Mouse (Mus musculus): ENCODE measurements at regions not wholly inside any gene's neighbourhood (a gene's known extent, or its start where the extent isn't known, plus 50 kb on each side); places are given as distances from the start of the nearest gene placed in this dataset. TPM values are rescaled to one million over a fixed set of nuclear protein-coding genes. Genes with fewer than 3 reads are reported as not detected.
A peak's percentile ranks its signal among the peaks of the same experiment; 100 is the strongest.

DNA sequence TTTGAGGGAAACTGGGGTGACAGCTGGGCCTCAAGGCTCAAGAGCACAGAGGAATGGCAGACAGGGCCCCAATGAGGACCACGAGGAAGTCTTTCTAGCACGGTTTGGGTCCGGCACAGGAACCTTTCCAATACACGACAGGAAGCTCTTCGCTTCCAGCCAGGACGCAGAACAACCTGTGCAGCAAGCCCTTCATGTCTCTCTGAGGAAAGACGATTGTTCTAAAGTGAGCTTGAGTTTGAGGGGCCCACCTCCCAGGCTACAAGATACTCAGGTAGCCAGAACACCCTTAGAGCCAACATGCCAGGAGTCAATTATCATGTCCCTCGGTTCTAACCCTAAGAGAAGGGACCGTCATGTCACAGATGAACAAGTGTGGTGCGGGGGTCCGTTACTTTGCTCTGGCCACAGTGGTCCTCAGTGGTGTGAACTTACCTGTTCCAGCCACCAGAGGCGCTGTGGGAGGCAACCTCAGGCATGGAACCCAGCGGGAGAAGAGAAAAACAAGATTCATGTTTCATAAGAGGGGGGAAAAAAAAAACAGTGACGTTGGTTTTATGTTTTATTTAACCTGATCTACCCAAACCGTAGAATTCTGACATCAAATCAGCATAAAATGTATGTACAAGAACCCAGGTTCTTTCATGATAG is 51.6 kb upstream of the Dlk1 start:
- no peak for ATAC-seq (ENCODE audit: low FRiP score, low TSS enrichment)
- Histone ChIP-seq H3K9me3 (ENCODE audit: control insufficient read depth, low read length) (no peaks in the 10 kb centered on the region), H3K27me3 (ENCODE audit: control insufficient read depth, insufficient read depth, low read length) (no peaks in the 10 kb centered on the region), H3K9ac (ENCODE audit: low read depth, low read length) (no peak overlapping the region), H3K4me3 (ENCODE audit: low read length) (no peak overlapping the region), H3K36me3 (ENCODE audit: control insufficient read depth, insufficient read depth, low read length) (no peaks in the 10 kb centered on the region), H3K4me1 (ENCODE audit: control insufficient read depth, insufficient read depth, low read length) (peaks cover 40% of the 10 kb centered on the region), H3K4me2 (replicated peaks; ENCODE audit: low read depth, low read length) (no peak overlapping the region), H3K27ac (ENCODE audit: low read depth, low read length) (peak overlapping the region; percentile 76; the same call in 1 of the 2 replicates)
- 46% methylated on average over 15 of the region's 15 CpGs for WGBS

DNA sequence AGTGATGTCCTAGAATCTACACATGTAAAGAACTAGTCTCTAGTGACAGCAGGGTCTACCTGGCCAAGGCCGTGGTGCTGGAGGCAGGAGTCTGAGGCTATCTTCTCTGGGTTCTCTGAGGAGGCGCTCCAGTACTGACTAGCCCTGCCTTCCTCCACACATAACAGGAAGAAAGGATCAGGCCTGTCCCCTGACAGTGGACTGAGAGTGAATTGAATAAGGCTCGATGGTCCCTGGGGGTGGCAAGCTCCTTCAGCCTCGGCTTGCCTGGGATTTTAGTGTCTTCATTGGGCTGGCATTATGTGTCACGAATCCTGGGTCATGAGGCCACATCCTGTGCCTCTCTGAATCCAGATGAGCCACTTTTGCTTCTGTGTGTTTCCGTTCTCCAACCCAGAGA is 50.9 kb upstream of the Dlk1 start:
- WGBS: 57% methylated on average over 6 of the region's 6 CpGs

DNA sequence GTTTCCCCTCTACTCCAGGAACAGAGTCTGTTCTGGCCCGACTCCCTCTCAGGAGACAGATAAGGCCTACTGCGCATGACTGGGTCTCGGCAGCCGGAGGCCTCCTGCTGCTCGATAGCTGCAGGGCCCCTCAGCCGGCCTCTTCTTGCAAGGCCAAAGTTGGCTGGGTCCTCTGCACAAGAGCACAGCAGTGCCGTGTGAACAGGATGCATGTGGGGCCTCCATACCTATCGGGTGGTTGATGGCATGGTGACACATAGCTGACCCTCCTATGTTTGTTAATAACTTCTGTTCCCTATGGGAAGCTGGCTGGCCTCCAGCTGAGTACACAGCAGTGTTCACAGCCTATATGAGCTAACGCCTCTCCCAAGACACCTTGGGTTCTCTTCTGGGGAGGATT is 50.4 kb upstream of the Dlk1 start:
- Histone ChIP-seq H3K4me2 (replicated peaks; ENCODE audit: low read depth, low read length) (no peak overlapping the region), H3K27ac (ENCODE audit: low read depth, low read length) (peak overlapping the region; percentile 76)
- 7% methylated on average over 9 of the region's 9 CpGs for WGBS

More for the DNA sequence above, 50.9 kb upstream of the Dlk1 start:
- no peak overlapping the region for H3K4me2 ChIP-seq (replicated peaks; ENCODE audit: low read depth, low read length)
- no peaks in the 10 kb centered on the region for H3K36me3 ChIP-seq (ENCODE audit: control insufficient read depth, insufficient read depth, low read length)
- no peak overlapping the region for H3K9ac ChIP-seq (ENCODE audit: low read depth, low read length)
- H3K4me3 ChIP-seq (ENCODE audit: low read length): no peak overlapping the region
- peaks cover 40% of the 10 kb centered on the region for H3K4me1 ChIP-seq (ENCODE audit: control insufficient read depth, insufficient read depth, low read length)
- no peaks in the 10 kb centered on the region for H3K9me3 ChIP-seq (ENCODE audit: control insufficient read depth, low read length)
- peak overlapping the region; percentile 76; the same call in 1 of the 2 replicates for H3K27ac ChIP-seq (ENCODE audit: low read depth, low read length)
- ATAC-seq (ENCODE audit: low FRiP score, low TSS enrichment): no peak
- H3K27me3 ChIP-seq (ENCODE audit: control insufficient read depth, insufficient read depth, low read length): no peaks in the 10 kb centered on the region

More for the DNA sequence above, 50.4 kb upstream of the Dlk1 start:
- no peaks in the 10 kb centered on the region for H3K9me3 ChIP-seq (ENCODE audit: control insufficient read depth, low read length)
- no peaks in the 10 kb centered on the region for H3K27me3 ChIP-seq (ENCODE audit: control insufficient read depth, insufficient read depth, low read length)
- peak; percentile 59 for ATAC-seq (ENCODE audit: low FRiP score, low TSS enrichment)
- H3K9ac ChIP-seq (ENCODE audit: low read depth, low read length): no peak overlapping the region
- H3K36me3 ChIP-seq (ENCODE audit: control insufficient read depth, insufficient read depth, low read length): no peaks in the 10 kb centered on the region
- no peak overlapping the region for H3K4me3 ChIP-seq (ENCODE audit: low read length)
- H3K4me1 ChIP-seq (ENCODE audit: control insufficient read depth, insufficient read depth, low read length): peaks cover 40% of the 10 kb centered on the region

Small RNA genes lying in the stretch of these regions (microRNA-seq; reads per million reads assigned to microRNA genes)
- gene Gm22234 (not detected), gene Gm25297 (not detected)
